Mouse (Mus musculus): ENCODE data around the gene Crk.
"Not testable (repeated sequence)": the region's sequence is repeated elsewhere in the genome, so short reads cannot be mapped to it uniquely, and the experiment has no call there.

Crk gene

GRCm38 (mm10) chr11:75684956-75685355 lies 5.9 kb downstream of the Crk start:
- no peak for DNase-seq (ENCODE audit: low spot score)

DNA sequence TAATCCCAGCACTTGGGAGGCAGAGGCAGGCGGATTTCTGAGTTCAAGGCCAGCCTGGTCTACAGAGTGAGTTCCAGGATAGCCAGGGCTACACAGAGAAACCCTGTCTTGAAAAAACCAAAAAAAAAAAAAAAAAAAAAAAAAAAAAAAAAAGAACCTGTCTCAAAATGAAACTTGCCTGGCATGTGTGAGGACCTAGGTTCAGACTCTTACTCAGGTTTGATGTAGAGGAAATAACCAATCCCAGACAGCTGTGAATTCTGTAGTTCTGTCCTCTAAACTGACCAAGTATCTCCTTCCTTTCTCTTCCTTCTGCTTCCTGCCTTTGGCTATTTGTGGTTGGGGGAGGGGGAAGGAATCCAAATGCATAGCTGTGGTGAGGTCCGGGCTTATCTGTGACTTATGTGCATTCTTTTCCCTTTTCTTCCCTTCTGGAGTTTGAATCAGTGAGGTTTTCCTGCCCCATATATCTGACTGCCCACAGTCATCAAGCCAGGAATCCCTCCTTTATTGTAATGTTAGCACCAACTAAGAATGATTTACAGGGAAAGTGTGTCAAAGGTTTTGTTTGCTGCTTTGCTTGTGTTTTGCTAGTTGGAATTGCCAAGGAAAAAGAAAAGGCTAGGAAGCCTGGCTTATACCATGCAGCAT lies 8.4 kb downstream of the Crk start:
- no peak for DNase-seq (ENCODE audit: low spot score)

DNA sequence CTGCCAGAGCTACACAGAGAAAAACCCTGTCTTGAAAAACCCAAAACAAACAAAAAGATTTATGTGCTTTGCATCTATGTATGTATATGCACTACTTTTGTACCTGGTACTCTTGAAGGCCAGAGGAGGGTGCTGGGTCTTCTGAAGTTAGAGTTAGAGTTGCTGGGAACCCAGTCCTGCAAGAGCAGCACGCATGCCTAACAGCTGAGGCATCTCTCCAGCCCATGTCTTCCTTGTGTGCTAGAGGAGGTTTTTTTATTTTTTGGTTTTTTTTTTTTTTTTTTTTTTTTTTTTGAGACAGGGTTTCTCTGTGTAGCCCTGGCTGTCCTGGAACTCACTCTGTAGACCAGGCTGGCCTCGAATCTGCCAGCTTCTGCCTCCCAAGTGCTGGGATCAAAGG lies 9.1 kb downstream of the Crk start:
- no peak for DNase-seq (ENCODE audit: low spot score)

DNA sequence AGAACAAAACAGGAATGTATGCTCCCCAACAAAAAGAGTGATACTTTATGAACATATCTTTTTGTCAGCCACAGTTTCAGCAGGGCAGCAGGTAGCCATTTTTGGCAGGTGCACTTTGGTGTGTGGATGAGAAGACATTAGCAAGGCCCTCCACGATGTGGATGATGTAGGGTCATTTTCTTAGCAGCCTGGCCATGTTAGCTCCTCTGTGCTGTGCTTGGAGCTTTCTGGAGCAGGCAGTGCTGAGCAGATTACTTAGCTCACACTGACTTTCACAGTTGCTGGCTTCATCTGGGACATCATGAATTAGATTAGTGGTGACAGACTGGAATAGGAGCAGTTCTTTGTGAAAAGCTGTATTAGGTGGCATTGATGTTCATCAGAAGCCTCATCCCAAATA lies 10.9 kb downstream of the Crk start:
- no peak for DNase-seq (ENCODE audit: low spot score)

DNA sequence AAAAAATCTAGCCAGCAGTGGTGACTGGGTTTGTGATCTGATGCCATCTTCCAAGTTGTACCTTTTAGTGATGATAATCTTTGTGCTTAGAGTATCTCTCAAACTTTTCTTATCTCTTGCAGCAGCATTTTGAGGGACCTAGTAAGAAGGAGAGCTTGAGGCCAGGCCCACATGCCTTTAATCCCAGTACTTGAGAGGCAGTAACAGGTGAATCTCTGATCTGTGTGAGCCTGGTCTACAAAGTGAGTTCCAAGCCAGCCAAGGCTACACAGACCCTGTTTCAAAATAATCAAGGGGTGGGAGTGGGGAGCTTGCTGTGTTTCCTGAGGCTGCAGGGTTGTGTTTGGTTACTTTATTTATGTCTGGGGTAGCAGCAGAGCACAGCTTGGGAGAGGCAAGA lies 12.0 kb downstream of the Crk start:
- no peak for DNase-seq (ENCODE audit: low spot score)

DNA sequence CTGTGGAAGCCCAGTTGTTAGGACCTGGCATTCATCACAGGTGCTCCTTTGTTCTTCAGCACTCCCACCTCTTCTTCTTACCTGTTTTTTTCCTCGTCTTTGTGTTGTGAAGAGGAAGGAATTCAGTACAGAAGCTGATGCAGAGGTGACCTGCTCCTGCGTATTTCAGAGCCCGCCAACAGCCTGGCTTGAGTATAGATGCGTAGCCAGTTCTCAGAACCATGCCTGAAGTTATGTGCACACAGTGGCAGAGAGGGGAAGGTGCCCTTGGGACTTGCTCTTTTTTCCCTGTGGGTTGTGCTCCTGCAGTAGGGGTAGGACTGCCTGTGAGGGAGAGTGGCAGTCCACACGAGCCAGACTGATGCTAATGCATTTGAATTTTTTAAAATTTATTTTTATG lies 14.5 kb downstream of the Crk start:
- no peak for DNase-seq (ENCODE audit: low spot score)

GRCm38 (mm10) chr11:75697464-75697863 lies 18.4 kb downstream of the Crk start:
- not testable (repeated sequence) for DNase-seq (ENCODE audit: low spot score)

DNA sequence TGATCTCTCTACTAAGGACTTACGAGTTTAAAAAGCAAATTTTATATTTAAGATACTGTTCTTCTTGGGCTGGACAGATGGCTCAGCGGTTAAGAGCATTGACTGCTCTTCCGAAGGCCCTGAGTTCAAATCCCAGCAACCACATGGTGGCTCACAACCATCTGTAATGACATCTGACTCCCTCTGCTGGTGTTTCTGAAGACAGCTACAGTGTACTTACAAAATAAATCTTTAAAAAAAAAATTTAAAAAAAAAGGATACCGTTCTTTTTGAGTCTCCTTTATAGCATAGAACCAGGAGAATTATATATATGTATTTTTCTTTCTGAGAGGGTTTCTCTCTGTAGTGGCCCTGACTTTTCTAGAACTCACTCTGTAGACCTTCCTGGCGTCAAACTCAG lies 21.5 kb downstream of the Crk start:
- no peak for DNase-seq (ENCODE audit: low spot score)

DNA sequence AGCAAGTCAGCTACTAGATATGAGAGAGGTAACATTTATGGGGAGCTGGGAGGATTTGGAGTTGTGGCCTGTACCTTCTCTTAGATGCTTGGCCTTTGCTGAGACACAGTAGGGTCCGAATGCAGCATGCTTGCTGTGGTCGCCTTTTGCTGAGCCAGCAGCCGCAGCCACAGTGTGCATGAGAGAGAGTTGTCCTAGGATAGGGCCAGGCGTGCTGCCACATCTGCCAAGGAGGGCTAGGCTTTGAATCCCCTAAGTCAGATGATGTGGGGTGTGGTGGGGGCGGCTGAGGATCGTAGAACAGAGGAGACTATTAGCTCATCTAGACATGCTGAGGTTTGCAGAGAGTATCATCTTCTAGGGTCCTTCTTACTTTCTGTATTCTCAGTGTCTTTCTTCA lies 23.7 kb downstream of the Crk start:
- DNase-seq (ENCODE audit: low spot score): no peak

DNA sequence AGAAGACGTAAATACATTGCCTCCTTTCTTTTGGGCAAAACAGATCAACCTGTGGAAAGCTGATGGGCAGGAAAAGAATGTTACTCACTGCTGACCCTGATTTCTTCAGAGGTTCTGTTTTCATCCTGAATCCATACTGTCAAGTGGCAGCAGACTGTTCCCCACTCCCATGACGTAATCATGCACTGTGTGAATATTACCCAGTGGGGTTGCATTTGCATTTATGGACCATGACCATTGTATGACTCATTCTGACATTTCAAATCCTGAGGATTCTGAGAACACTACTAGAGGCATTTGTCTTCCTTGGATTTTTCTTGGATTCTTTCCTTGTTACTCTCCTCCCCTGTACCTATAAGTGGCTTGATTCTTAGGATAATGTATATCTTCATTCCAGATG lies 24.7 kb downstream of the Crk start:
- no peak for DNase-seq (ENCODE audit: low spot score)

DNA sequence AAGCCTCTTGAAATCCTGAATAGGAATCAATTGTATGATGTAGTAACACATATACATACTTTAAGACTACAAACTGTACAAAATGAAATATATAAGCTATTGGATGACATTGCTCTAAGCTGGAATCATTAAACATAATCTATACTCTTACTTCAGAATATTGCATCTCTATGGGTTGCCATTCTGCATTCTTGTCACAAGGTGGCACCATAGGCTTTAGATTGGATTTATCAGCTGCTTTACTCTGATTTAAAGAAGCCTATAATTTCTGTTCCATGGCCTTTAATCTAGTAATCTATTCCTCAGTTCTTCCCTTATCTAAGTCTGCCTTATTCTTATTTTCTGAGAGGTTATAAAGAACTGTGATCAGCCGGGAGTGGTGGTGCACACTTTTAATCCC lies 34.9 kb downstream of the Crk start:
- no peak for DNase-seq (ENCODE audit: low spot score)

DNA sequence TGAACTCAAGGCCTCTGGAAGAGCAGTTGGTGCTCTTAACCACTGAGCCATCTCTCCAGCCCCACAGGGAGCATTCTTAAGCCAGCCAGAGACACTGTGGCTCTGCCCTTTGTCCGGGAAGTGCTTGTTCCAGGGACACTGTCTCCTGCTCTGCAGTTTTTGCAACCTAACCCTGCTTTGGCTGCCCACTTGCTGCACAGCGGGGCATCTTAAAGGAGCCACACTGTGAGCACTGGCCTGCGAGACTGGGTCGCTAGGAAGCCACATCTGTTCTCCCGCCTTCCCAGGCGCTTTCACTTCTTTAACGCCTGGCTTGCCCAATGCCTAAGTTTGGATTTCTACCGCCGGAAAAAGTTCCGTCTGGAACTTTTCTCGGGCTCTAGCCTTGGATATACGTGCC lies 36.5 kb downstream of the Crk start:
- no peak for DNase-seq (ENCODE audit: low spot score)

DNA sequence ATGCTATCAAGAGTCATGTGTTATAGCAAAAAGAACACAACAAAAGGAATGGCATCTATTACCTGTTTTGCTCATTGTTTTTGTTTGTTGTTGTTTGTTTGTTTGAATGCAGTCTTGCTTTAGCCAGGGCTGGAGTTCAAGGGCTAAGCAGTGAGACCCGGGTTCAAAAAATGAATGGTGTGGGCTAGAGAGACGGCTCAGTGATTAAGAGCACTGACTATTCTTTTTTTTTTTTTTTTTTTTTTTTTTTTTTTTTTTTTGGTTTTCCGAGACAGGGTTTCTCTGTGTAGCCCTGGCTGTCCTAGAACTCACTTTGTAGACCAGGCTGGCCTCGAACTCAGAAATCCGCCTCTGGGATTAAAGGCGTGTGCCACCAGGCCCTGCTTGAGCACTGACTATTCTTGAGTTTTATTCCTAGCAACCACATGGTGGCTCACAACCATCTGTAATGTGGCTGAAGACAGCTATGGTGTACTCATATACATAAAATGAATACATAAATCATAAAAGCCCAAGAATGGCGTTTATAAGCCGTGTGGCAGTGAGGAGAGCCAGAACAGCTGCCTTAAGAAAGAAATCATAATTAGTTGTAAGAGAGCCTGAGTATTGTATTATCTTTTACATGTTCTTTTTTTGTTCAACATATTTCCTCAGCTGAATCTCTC lies 37.7 kb downstream of the Crk start:
- no peak for DNase-seq (ENCODE audit: low spot score)

DNA sequence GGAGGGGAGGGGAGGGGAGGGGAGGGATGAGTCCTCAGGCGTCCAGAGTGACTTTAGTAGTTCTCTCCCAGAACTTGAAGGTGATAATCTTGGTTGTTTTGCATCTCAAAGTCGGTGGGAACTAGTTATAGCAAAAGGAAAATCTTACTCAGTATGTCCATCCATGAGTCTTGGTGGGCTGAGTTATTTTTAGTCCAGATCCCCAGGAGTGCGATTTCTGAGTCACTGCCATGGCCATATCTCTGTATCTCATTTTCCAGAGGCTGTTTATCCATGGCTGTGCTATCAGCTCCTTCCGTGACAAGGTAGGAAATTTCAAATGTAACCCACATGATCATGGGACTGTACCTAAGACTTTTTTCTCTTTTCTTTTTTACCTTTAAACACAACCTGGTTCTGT lies 43.3 kb downstream of the Crk start:
- no peak for DNase-seq (ENCODE audit: low spot score)

- DNase-seq (ENCODE audit: low spot score): no peak
Observed at GRCm38 (mm10) chr11:75727168-75727567, 48.1 kb downstream of the Crk start.

- DNase-seq (ENCODE audit: low spot score): not testable (repeated sequence)
Observed at GRCm38 (mm10) chr11:75727659-75728058, 48.6 kb downstream of the Crk start.

GRCm38 (mm10) chr11:75732434-75733226 lies 53.6 kb downstream of the Crk start, which contains the start of gene Ywhae:
Ywhae (plus strand) TSS chr11:75732869.
- peak; percentile 85 for DNase-seq (ENCODE audit: low spot score)

DNA sequence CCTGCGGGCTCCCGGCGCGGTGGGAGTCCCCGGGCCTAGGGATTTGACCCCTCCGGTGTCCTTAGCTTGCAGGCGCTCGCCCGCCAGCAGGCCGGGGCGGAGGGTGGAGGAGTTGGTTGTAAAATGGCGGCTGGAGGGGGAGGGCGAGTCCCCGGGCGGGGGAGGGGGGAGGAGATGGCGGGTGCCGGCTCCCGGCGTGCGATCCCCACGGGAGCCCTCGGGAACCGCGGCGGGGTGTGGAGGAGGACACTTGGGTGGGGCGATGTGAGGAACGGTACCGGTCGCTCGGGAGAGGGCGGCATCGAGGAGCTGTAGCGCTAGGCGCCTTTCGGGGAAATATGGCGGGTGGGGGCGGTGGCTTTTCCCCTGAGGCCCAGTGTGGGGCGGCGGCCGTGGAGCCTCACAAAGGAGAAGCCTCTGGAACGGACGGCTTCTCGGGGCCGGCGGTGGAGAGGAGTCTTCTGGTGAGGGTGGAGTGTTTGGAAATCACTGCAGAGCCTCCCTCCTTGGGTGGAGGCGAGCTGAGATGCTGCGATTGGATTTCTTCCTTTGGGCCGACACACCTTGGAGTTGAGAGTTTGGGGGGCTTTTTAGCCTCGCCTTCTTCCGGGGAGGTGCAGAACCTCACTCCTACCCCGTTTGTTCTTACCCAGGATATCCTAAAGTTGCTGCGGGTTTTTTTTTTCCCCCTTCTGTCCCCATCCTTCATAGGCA lies 54.3 kb downstream of the Crk start:
- DNase-seq (ENCODE audit: low spot score): peak; percentile 81

- DNase-seq (ENCODE audit: low spot score): no peak
Observed at GRCm38 (mm10) chr11:75735462-75736252, 56.6 kb downstream of the Crk start.

- no peak for DNase-seq (ENCODE audit: low spot score)
Observed at GRCm38 (mm10) chr11:75736978-75737377, 57.9 kb downstream of the Crk start.

GRCm38 (mm10) chr11:75737806-75738476 lies 58.9 kb downstream of the Crk start:
- no peak for DNase-seq (ENCODE audit: low spot score)
